Mouse (Mus musculus) large intestine, adult 2 months (tissue): Measurements from ENCODE around the gene Itga10. TPM values are rescaled to one million over a fixed set of nuclear protein-coding genes. Genes with fewer than 3 reads are reported as not detected.
"Not testable (repeated sequence)": the region's sequence is repeated elsewhere in the genome, so short reads cannot be mapped to it uniquely, and the experiment has no call there.

Source experiments
- DNase-seq: peaks from one replicate; pipeline ENCODE4 v3.0.0-alpha.2; 2012; ENCODE audit warnings: low read depth, low spot score
- WGBS: fragments of 180-500 bp; shearing (Covaris S2); methylation state at CpG from one replicate; pipeline ENCODE4 v1.1.7; 2018; 5-methylcytosine and 5-hydroxymethylcytosine counted together
- polyA plus RNA-seq: library from polyadenylated mRNA; depleted of rRNA; stranded (reverse); fragments of >200 nt; gene quantifications from 2 replicates; pipeline ENCODE4 v1.2.3, GENCODE M21; 2012

Itga10 gene
- polyA plus RNA-seq, 1 experiment, result 1.6 TPM

- no peak for DNase-seq
Measured at GRCm38 (mm10) chr3:96632058-96632457, 13.3 kb upstream of the Itga10 start.

- WGBS, result 70% methylated on average over 1 of the region's 1 CpGs
- DNase-seq, result no peak
Measured at GRCm38 (mm10) chr3:96634015-96634414, 11.4 kb upstream of the Itga10 start.

- WGBS, result 3% methylated on average over 60 of the region's 60 CpGs
- peak; percentile 68 for DNase-seq
Measured at GRCm38 (mm10) chr3:96634928-96635879, 10.2 kb upstream of the Itga10 start, which contains the start of the genes Pex11b and Gm42957. TSS of gene Pex11b (plus strand) at chr3:96635376. TSS of gene Gm42957 (plus strand) at chr3:96635474.

GRCm38 (mm10) chr3:96635906-96636305 lies 9.5 kb upstream of the Itga10 start:
- DNase-seq, result no peak
- WGBS, result 3% methylated on average over 15 of the region's 15 CpGs

GRCm38 (mm10) chr3:96636448-96636847 lies 8.9 kb upstream of the Itga10 start:
- no peak for DNase-seq
- 47% methylated on average over 11 of the region's 11 CpGs for WGBS

GRCm38 (mm10) chr3:96639219-96639618 lies 6.2 kb upstream of the Itga10 start:
- 85% methylated on average over 1 of the region's 1 CpGs for WGBS
- no peak for DNase-seq

- DNase-seq, result no peak
- WGBS, result 83% methylated on average over 3 of the region's 3 CpGs
Measured at GRCm38 (mm10) chr3:96647365-96647764, 2.0 kb downstream of the Itga10 start.

GRCm38 (mm10) chr3:96660901-96661300 lies 15.5 kb downstream of the Itga10 start:
- 78% methylated on average over 2 of the region's 2 CpGs for WGBS
- no peak for DNase-seq

GRCm38 (mm10) chr3:96662731-96663316 lies 17.4 kb downstream of the Itga10 start:
- DNase-seq, result no peak
- WGBS, result 58% methylated on average over 8 of the region's 8 CpGs

GRCm38 (mm10) chr3:96663432-96664239 lies 18.3 kb downstream of the Itga10 start:
- no peak for DNase-seq
- 5% methylated on average over 18 of the region's 18 CpGs for WGBS

GRCm38 (mm10) chr3:96665732-96666363 lies 20.5 kb downstream of the Itga10 start:
- not testable (repeated sequence) for DNase-seq
- WGBS, result 86% methylated on average over 7 of the region's 7 CpGs

GRCm38 (mm10) chr3:96666916-96667315 lies 21.5 kb downstream of the Itga10 start:
- DNase-seq, result no peak
- 90% methylated on average over 5 of the region's 5 CpGs for WGBS

- 40% methylated on average over 1 of the region's 1 CpGs for WGBS
- DNase-seq, result no peak
Measured at GRCm38 (mm10) chr3:96667316-96667715, 21.9 kb downstream of the Itga10 start.

GRCm38 (mm10) chr3:96668424-96669067 lies 23.2 kb downstream of the Itga10 start:
- WGBS, result 85% methylated on average over 5 of the region's 5 CpGs
- no peak for DNase-seq

- 4% methylated on average over 35 of the region's 35 CpGs for WGBS
- DNase-seq, result peak; percentile 40
Measured at GRCm38 (mm10) chr3:96669727-96670468, 24.5 kb downstream of the Itga10 start, which contains the start of gene Ankrd35. TSS of gene Ankrd35 (plus strand) at chr3:96670131.

GRCm38 (mm10) chr3:96671519-96671918 lies 26.1 kb downstream of the Itga10 start:
- DNase-seq, result no peak
- 99% methylated on average over 5 of the region's 5 CpGs for WGBS

GRCm38 (mm10) chr3:96673514-96673913 lies 28.1 kb downstream of the Itga10 start:
- 89% methylated on average over 4 of the region's 4 CpGs for WGBS
- no peak for DNase-seq

GRCm38 (mm10) chr3:96674442-96674841 lies 29.1 kb downstream of the Itga10 start:
- WGBS, result 50% methylated on average over 8 of the region's 8 CpGs
- DNase-seq, result no peak
